Mouse (Mus musculus) bone marrow, adult 2 months (tissue): ENCODE measurements around the gene Cbx7. TPM values are rescaled to one million over a fixed set of nuclear protein-coding genes. Genes with fewer than 3 reads are reported as not detected.

ENCODE experiments used
- H3K27ac ChIP-seq: fragments of 200-500 bp; 2 replicates; pipeline ENCODE4 v1.5.1; 2012; ENCODE audit warnings: low read depth, mild to moderate bottlenecking, control low read depth, inconsistent platforms, low read length; ENCODE audit not compliant: control insufficient read depth, poor library complexity, insufficient read depth
- H3K4me1 ChIP-seq: fragments of 200-500 bp; 2 replicates; pipeline ENCODE4 v1.6.1; 2011; ENCODE audit warnings: low read length; ENCODE audit not compliant: control insufficient read depth, insufficient read depth
- H3K4me3 ChIP-seq: fragments of 200-500 bp; replicated peaks from 2 replicates; pipeline ENCODE3; 2011; ENCODE audit warnings: mild to moderate bottlenecking, low read depth, low read length, control low read depth; ENCODE audit not compliant: control insufficient read depth
- CTCF ChIP-seq: fragments of 200-500 bp; IDR thresholded peaks from 2 replicates; pipeline ENCODE4 v1.5.1; 2011; ENCODE audit warnings: low read length, control low read depth; ENCODE audit not compliant: control insufficient read depth, insufficient read depth
- POLR2A ChIP-seq: fragments of 200-500 bp; IDR thresholded peaks from 2 replicates; pipeline ENCODE4 v1.6.1; 2011; ENCODE audit warnings: low read depth, mild to moderate bottlenecking, control low read depth, low read length, borderline replicate concordance; ENCODE audit not compliant: control insufficient read depth
- WGBS: fragments of 180-500 bp; shearing (Covaris S2); methylation state at CpG from one replicate; pipeline ENCODE4 v1.1.7; 2018; 5-methylcytosine and 5-hydroxymethylcytosine counted together
- polyA plus RNA-seq: library from polyadenylated mRNA; stranded (reverse); fragments of >200 nt; gene quantifications from 2 replicates; pipeline ENCODE4 v1.2.4, GENCODE M21; 2011; ENCODE audit warnings: low replicate concordance; ENCODE audit not compliant: missing spikeins, insufficient read depth, insufficient read length

The Cbx7 gene
- polyA plus RNA-seq, 1 experiment = 22.5 TPM

GRCm38 (mm10) chr15:79892995-79893823, 77.7 kb downstream of the Cbx7 start:
- TF ChIP-seq CTCF = no peak
- TF ChIP-seq POLR2A = peak; percentile 47; the same call in 1 of the 2 replicates
- Histone ChIP-seq H3K27ac (peak overlapping the region; percentile 95), H3K4me3 (peak overlapping the region; percentile 90), H3K4me1 (peaks cover 5% of the 10 kb centered on the region; the same call in 1 of the 2 replicates)
- 2% methylated on average over 15 of the region's 15 CpGs for WGBS

- Histone ChIP-seq H3K4me1 (peaks cover 5% of the 10 kb centered on the region; the same call in 1 of the 2 replicates), H3K27ac (peak overlapping the region; percentile 95), H3K4me3 (peak overlapping the region; percentile 90)
- WGBS = under 1% methylated on average over 12 of the region's 12 CpGs
- TF ChIP-seq CTCF (no peak), POLR2A (peak; percentile 90)
Observed at GRCm38 (mm10) chr15:79892213-79892541, 78.7 kb downstream of the Cbx7 start.

- H3K4me1 ChIP-seq = peaks cover 5% of the 10 kb centered on the region; the same call in 1 of the 2 replicates
- TF ChIP-seq CTCF = peak; percentile 96
- TF ChIP-seq POLR2A = 0 out of 2 replicates have a peak, but pooled peaks have one; percentile 40
- WGBS = under 1% methylated on average over 20 of the region's 20 CpGs
- peak within 1 kb of the TSS; percentile 95 for H3K27ac ChIP-seq
- peak within 1 kb of the TSS; percentile 90 for H3K4me3 ChIP-seq
Observed at GRCm38 (mm10) chr15:79891436-79892212, 79.3 kb downstream of the Cbx7 start, which contains the start of gene Apobec3. TSS of gene Apobec3 (plus strand) at chr15:79891659.

GRCm38 (mm10) chr15:79884820-79885219, 86.1 kb downstream of the Cbx7 start:
- Histone ChIP-seq H3K4me3 (no peak overlapping the region), H3K4me1 (no peaks in the 10 kb centered on the region), H3K27ac (no peak overlapping the region)
- WGBS = 85% methylated on average over 5 of the region's 5 CpGs
- TF ChIP-seq POLR2A (no peak), CTCF (no peak)

GRCm38 (mm10) chr15:79883352-79883822, 87.5 kb downstream of the Cbx7 start:
- Histone ChIP-seq H3K4me3 (peak overlapping the region; percentile 68), H3K27ac (no peak overlapping the region), H3K4me1 (no peaks in the 10 kb centered on the region)
- under 1% methylated on average over 30 of the region's 30 CpGs for WGBS
- TF ChIP-seq POLR2A (no peak; the same call in 1 of the 2 replicates), CTCF (peak; percentile 63)

DNA sequence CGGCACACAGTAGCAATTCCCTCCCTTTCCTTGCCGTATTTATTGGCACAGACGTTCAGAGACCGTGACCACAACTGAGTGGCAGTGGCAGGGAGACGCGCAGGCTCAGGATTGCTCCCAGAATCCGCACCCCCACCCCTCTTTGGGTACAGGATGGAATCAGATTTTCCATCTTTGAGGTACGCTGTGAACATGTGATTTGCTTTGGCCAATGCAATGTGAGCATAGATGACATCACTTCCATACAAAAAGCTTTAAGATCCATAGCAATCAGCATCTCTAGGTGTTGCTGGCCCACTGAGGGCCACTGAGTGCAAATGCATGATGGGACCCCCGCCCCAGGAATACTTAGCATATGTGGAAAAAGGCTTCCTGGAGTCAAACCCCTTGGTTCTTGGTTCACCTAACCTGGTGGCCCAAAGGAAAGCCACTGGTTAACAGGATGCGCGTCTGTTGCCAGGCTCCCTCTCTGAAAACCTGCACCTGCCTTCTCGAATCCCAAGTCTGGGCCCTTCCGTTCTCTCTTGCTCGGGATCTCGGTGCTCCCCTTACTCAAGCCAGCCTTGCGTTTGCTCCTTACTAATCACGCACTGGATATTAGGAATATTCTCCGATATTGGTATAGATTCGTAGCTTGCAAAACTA, 88.2 kb downstream of the Cbx7 start:
- TF ChIP-seq CTCF = no peak
- no peak for TF ChIP-seq POLR2A
- WGBS = 30% methylated on average over 19 of the region's 19 CpGs
- no peak overlapping the region for H3K4me3 ChIP-seq
- no peak overlapping the region for H3K27ac ChIP-seq
- no peaks in the 10 kb centered on the region for H3K4me1 ChIP-seq

DNA sequence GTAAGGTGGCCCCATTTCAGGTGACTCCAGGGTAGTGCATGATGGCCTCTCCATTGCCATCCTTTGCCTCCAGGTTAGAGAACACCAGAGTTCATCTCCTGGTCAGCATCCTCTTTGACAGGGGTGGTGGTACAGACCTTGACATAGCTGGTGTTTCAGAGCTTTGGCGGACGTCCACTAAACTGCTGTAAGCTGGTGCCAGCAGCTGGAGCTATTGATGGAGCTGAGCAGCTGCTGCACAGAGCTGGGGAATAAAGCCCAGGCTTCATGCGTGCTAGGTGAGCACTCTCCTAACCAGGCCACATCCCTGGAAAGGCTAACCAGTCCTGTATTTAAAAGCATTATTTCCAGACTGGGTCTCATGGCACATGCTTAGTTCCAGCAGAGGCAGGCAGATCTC, 90.4 kb downstream of the Cbx7 start:
- H3K4me1 ChIP-seq = no peaks in the 10 kb centered on the region
- H3K27ac ChIP-seq = no peak overlapping the region
- TF ChIP-seq CTCF (no peak), POLR2A (no peak)
- H3K4me3 ChIP-seq = no peak overlapping the region
- WGBS = 79% methylated on average over 3 of the region's 3 CpGs
